Mouse (Mus musculus) ovary, postnatal 10 days (tissue): ENCODE measurements at regions not wholly inside any gene's neighbourhood (a gene's known extent, or its start where the extent isn't known, plus 50 kb on each side); places are given as distances from the start of the nearest gene placed in this dataset.

Source experiments
- DNase-seq: peaks from one replicate; pipeline ENCODE4 v3.0.0; 2022; ENCODE audit warnings: low spot score

GRCm38 (mm10) chr7:70470557-70470956 is 104.0 kb upstream of the Nr2f2 start:
- no peak for DNase-seq

GRCm38 (mm10) chr7:70462131-70462530 is 95.6 kb upstream of the Nr2f2 start:
- DNase-seq, result no peak

GRCm38 (mm10) chr7:70454525-70454924 is 88.0 kb upstream of the Nr2f2 start:
- no peak for DNase-seq

- no peak for DNase-seq
Observed at GRCm38 (mm10) chr7:70452816-70453215, 86.3 kb upstream of the Nr2f2 start.

- DNase-seq, result no peak
Observed at GRCm38 (mm10) chr7:70438908-70439307, 72.4 kb upstream of the Nr2f2 start.

- no peak for DNase-seq
Observed at GRCm38 (mm10) chr7:70433838-70434237, 67.3 kb upstream of the Nr2f2 start.

GRCm38 (mm10) chr7:70433358-70433757 is 66.8 kb upstream of the Nr2f2 start:
- no peak for DNase-seq

- DNase-seq, result no peak
Observed at GRCm38 (mm10) chr7:70431712-70432111, 65.2 kb upstream of the Nr2f2 start.

- no peak for DNase-seq
Observed at GRCm38 (mm10) chr7:70429326-70429725, 62.8 kb upstream of the Nr2f2 start.

GRCm38 (mm10) chr7:70424231-70424620 is 57.7 kb upstream of the Nr2f2 start:
- no peak for DNase-seq

- DNase-seq, result no peak
Observed at GRCm38 (mm10) chr7:70423524-70424230, 57.1 kb upstream of the Nr2f2 start.

GRCm38 (mm10) chr7:70416185-70416941 is 49.8 kb upstream of the Nr2f2 start:
- DNase-seq, result no peak
